Mouse (Mus musculus) gastrocnemius, postnatal 10 days (tissue): ENCODE data around the gene Lmx1a. TPM values are rescaled to one million over a fixed set of nuclear protein-coding genes. Genes with fewer than 3 reads are reported as not detected.
A peak's percentile ranks its signal among the peaks of the same experiment; 100 is the strongest.

Experiments
- DNase-seq: peaks from one replicate; pipeline ENCODE4 v3.0.0; 2021; ENCODE audit warnings: mixed read lengths
- total RNA-seq, 2 experiments: library from RNA; stranded (reverse); gene quantifications; 2 replicates each; pipeline ENCODE4 v1.2.3; 2021

The Lmx1a gene
- total RNA-seq, 2 experiments from 2014 or later: 0.94 to 1.2 TPM

- DNase-seq: peak; percentile 10
These were observed 199.8 kb downstream of the Lmx1a start for GRCm38 (mm10) chr1:167888816-167889215.

DNA sequence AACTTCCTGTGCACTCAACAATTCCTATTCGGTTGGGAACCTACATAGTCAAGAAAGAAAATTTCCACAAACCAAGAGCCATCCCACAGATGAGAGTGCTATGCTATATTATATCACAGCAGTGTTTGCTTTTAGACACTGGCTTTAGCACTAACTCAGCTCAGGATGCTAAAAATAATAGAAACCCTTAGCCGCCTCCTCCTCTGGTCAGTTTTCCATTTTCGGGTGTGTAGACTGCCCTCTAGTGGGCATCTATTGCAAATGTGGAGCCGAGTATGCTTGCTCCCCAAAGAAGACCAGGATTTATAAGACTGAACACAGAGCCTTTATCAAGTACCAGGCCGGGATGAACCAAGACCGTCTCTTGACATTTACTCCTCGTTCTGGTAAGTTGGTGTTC is 207.2 kb downstream of the Lmx1a start:
- DNase-seq: no peak

Other genes starting within 250 kb of the Lmx1a start
- under 1 TPM; 0.21 to 0.23 TPM for gene Lrrc52, start 222.5 kb upstream of the Lmx1a start, total RNA-seq
- gene Rxrg, start 90.9 kb upstream of the Lmx1a start, total RNA-seq: 10 to 100 TPM; 29.5 to 40.0 TPM